Mouse (Mus musculus): ENCODE data around the gene Tprkb.
A peak's percentile ranks its signal among the peaks of the same experiment; 100 is the strongest.
"Not testable (repeated sequence)": the region's sequence is repeated elsewhere in the genome, so short reads cannot be mapped to it uniquely, and the experiment has no call there.

Gene Tprkb

GRCm38 (mm10) chr6:85916596-85916995 is 4.9 kb downstream of the Tprkb start:
- no peak for DNase-seq

GRCm38 (mm10) chr6:85918341-85918740 is 6.7 kb downstream of the Tprkb start:
- DNase-seq = not testable (repeated sequence)

DNA sequence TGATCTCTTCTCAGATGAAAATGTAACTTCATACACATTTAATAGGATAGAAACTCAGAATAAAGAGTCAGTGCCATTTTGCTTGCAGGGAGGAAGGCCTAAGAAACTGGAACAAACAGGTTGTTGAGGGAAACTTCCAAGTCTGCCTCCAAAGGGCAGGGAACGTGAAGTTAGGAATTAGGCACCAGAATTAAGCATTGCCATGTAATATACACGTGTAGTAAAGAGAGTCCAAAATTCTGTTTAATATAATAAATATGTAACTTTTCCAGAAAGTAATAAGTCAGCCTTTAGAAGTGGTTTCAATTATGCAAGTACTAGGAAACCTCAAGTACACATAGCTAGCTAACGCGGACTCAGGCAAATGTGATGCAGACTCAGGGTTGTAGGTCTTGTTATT is 7.7 kb downstream of the Tprkb start:
- DNase-seq = peak; percentile 49

DNA sequence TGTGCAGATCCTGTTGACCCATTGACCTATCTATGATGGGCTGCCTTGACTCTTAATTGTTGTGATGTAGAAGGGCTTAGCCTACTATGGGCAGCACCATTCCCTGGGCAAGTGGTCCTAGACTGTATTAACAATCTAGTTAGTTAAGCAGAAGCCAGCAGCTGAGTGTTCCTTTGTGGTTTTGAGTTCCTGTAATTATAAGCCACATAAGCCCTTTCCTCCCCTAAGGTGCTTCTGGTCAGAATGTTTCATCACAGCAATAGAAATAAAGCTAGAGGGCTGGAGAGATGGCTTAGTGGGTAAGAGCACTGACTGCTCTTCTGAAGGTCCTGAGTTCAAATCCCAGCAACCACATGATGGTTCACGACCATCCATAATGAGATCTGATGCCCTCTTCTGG is 12.0 kb downstream of the Tprkb start:
- no peak for DNase-seq

GRCm38 (mm10) chr6:85926709-85927108 is 15.0 kb downstream of the Tprkb start:
- no peak for DNase-seq

- DNase-seq = peak; percentile 74
Measured at GRCm38 (mm10) chr6:85927476-85928464, 16.1 kb downstream of the Tprkb start.

GRCm38 (mm10) chr6:85929312-85929711 is 17.6 kb downstream of the Tprkb start:
- DNase-seq = peak; percentile 68

DNA sequence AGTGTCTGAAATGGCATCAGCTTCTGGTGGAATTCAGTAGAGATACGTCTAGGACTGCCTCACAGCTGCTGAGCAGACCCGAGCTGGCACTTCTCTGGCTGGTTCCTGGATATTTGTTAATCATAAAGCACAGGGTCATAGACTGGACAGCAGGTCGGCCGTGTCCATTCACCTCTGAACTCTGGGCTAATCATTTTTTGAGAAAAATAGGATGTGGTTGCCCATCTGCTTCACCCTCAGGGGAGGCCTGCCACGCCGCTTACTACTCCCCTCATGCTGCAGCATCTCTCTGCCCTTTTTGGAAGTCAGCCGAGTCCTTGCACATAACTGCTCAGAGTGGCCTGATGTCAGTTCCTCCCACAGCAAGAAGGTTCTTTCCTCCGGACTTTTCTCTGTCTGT is 22.4 kb downstream of the Tprkb start:
- peak; percentile 83 for DNase-seq

GRCm38 (mm10) chr6:85935646-85936045 is 24.0 kb downstream of the Tprkb start:
- no peak for DNase-seq

DNA sequence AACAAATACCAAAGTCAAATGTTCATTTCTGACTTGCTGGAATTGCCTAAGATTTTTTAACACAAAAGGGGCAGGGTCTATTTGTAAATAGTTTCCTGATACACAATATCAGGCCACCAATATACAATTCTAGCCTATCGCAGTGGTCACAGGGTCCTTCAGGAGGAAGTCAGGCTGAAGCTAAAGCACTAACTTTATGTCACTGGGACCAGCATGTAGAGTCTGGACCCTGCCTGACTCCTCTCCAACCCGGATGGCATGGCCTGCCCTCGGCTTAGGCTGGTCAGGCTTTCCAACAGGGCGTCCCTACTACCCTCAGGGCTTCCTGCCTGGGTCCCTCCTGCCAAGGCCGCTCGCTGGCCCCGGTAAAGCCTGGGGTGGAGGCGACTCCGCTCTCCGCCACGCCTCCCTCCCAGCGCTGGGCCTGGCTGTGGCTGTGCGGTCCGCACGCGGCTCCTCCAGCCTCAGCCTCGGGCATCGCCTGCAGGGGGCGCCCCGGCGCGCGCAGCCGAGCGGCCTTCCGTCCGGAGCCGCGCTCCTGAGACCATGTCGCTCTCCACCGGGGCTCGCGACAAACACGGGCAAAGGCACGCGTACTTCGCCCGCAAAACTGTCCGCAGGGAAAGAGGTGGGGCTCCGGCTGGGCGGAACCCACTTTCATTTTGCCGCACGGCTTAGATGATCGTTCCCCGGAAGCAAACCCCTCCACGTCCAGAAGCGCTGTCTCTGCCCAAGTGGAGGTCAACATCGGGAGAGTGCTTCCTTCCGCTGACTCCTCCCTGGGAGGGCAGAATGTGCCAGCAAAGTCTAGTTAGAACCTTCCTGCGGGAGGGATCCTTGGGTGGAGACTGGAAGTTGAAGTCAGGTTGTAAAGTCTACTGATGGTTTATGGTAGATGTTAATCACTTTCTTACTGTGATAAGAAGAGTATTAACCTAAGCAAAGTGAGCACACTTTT is 25.1 kb downstream of the Tprkb start:
- peak; percentile 90 for DNase-seq

DNA sequence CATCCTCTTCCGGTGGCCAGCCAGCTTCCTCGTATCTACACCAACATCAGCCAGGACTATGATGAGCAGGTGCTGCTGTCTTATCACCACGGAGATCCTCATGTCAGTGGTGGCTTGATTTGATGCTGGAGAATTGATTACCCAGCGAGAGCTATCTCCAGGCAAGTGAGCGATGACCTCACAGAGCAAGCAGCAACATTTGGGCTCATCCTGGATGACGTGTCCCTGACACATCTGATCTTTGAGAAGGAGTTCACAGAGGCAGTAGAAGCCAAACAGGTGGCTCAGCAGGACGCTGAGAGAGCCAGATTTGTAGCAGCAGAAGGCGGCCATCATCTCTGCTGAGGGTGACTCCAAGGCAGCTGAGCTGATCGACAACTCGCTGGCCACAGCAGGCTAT is 27.0 kb downstream of the Tprkb start:
- no peak for DNase-seq

- DNase-seq = no peak
Measured at GRCm38 (mm10) chr6:85942469-85942868, 30.8 kb downstream of the Tprkb start.

DNA sequence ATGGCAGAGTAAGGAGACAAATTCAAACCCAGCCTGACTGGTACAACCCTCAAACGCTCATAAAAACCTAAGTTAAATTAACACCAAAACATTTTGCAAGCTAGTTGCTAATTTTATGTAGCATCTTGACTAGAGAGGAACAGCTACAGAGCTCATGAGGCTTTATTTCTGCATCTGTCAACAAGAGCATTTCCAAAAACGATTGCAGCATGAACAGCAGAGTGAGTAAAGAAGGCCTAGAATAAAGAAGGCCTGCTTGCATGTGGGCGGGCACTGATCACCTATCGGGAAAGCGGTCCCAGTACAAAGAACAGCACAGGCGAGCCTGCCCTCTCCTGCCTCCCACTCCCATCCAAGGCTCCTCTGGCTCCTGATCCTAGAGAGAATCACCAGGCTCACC is 36.9 kb downstream of the Tprkb start:
- no peak for DNase-seq

- DNase-seq = no peak
Measured at GRCm38 (mm10) chr6:85957581-85957980, 45.9 kb downstream of the Tprkb start.

- DNase-seq = peak; percentile 95
Measured at GRCm38 (mm10) chr6:85961101-85962091, 49.7 kb downstream of the Tprkb start, which contains the start of gene Dusp11. Gene Dusp11 (minus strand): TSS chr6:85961667.

GRCm38 (mm10) chr6:85966081-85966480 is 54.4 kb downstream of the Tprkb start:
- not testable (repeated sequence) for DNase-seq

DNA sequence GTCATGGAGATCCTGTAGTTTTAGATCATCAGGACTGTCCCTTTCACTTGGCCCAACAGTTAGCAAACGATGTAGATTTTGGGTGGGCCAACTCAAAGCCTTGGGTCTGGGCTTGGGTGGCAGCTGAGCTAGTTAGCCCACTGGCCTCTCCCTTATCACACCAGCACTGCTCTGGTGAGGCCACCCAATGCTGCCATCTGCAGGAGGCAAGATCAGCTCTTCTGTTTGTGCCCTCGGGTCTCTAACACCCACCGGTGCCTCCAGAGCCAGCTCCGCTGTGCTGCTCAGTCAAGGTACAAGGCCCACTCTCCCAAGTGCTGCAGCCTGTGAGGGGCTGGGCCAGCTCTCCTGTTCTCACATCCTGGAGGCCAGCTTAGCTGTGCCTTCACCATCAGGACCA is 55.0 kb downstream of the Tprkb start:
- no peak for DNase-seq

GRCm38 (mm10) chr6:85969889-85970288 is 58.2 kb downstream of the Tprkb start:
- DNase-seq = no peak

GRCm38 (mm10) chr6:85972699-85973098 is 61.0 kb downstream of the Tprkb start:
- no peak for DNase-seq

DNA sequence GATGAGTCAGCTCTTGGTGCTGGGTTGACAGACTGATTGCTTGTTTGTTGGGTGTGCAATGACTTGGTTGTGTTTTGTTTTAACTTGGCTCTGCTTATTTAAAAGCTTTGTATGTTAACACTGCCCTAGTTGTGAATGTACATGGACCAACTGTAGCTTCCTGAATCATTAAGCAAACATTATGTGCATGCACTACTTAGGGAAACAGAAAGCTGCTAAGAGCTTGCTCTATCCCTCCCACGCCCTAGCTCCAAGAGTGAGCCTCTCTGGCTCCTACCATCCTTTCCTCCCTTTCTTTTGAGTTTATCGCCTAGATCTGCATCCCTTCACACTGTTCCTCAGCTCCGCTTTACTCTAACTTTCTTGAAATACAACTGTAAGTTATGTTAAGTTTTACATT is 61.7 kb downstream of the Tprkb start:
- no peak for DNase-seq

- DNase-seq = no peak
Measured at GRCm38 (mm10) chr6:85974941-85975617, 63.4 kb downstream of the Tprkb start.

Measured in kidney, postnatal 14 days (tissue).